Mouse (Mus musculus): ENCODE measurements around the gene Isoc2a.

The Isoc2a gene

GRCm38 (mm10) chr7:4918681-4919080 lies 41.7 kb downstream of the Isoc2a start:
- no peak for DNase-seq (ENCODE audit: low spot score)

- DNase-seq (ENCODE audit: low spot score) = no peak
These were observed 42.1 kb downstream of the Isoc2a start for GRCm38 (mm10) chr7:4919096-4919495.

DNA sequence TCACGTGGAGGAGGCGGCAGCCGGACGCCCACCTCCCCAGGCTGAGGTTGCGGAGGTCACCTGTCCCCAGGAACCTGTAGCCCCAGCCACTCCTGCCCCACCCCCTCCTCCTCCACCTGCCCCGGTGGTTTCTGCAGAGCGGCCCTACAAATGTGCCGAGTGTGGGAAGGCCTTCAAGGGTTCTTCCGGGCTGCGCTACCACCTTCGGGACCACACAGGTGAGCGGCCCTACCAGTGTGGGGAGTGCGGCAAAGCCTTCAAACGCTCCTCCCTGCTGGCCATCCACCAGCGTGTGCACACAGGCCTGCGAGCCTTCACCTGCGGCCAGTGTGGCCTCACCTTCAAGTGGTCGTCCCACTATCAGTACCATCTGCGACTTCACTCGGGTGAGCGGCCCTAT lies 43.0 kb downstream of the Isoc2a start:
- DNase-seq (ENCODE audit: low spot score) = no peak

DNA sequence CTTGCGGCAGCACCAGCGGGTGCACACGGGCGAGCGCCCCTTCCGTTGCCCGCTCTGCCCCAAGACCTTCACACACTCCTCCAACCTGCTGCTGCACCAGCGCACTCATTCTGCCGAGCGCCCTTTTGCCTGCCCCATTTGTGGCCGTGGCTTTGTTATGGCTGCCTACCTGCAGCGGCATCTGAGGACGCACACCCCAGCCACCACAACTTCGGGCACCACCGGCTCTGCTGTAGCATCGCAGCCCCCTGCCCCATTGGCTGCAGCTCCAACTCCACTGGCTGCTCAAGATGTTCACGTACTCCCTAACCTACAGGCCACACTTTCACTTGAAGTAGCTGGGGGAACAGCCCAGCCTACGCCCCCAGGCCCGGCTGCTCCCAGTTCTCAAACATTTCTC lies 43.5 kb downstream of the Isoc2a start:
- no peak for DNase-seq (ENCODE audit: low spot score)

GRCm38 (mm10) chr7:4920976-4921823 lies 44.2 kb downstream of the Isoc2a start:
- DNase-seq (ENCODE audit: low spot score) = no peak

DNA sequence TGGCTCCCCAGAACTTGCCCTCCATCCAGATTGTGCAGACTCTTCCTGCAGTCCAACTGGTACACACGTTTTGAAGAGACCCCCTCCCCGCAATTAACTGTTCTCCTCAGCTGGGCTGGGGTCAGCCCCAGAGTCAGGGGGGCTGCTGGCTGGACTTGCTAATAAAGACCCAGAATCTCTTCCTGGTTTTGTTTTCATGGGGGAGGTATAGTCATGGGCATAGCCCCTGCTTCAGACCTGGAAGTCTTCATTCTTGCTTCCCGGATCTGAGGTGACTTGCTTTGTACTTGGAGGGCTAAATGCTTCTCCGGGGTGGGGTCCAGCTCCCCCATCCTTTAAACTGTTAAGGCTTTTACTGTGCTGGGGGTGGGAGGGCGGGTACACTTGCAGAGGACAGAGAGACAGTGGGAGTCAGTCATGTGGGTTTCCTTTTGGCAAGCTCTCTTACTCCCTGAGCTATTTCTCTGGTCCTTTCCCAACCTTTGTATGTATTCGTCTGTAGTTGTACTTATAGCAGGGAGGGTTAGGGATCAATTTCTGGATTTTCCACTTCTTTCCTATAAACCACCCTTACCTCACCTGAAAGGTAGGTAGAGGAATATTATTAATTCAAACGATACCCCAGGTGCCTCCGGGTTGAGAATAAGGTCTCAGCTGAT lies 45.0 kb downstream of the Isoc2a start, which contains the start of gene Nat14:
TSS of gene Nat14 (plus strand) at position 205 of the 659 bp plus-strand sequence.
- no peak for DNase-seq (ENCODE audit: low spot score)

DNA sequence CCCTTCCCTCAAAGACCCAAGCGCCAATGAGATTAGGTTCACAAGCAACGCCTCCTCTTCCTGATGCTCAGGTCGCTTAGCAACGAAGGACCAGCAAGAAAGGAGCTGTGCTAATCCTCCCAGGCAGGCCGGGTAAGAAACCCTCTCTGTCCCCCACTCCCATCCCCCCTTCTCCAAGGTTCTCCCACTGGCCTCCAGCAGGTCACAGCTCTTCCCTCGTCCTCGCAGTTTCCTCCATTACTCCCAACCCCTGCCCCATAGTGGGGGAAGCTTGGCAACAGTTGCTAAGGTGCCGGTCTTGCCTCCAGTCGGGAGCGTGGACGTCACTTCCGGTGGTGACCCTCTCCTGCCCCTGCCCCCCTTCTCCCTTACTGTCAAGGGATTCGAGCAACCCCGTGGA lies 45.6 kb downstream of the Isoc2a start:
- peak; percentile 88 for DNase-seq (ENCODE audit: low spot score)

- peak; percentile 65 for DNase-seq (ENCODE audit: low spot score)
These were observed 46.1 kb downstream of the Isoc2a start for GRCm38 (mm10) chr7:4922931-4923565.

DNA sequence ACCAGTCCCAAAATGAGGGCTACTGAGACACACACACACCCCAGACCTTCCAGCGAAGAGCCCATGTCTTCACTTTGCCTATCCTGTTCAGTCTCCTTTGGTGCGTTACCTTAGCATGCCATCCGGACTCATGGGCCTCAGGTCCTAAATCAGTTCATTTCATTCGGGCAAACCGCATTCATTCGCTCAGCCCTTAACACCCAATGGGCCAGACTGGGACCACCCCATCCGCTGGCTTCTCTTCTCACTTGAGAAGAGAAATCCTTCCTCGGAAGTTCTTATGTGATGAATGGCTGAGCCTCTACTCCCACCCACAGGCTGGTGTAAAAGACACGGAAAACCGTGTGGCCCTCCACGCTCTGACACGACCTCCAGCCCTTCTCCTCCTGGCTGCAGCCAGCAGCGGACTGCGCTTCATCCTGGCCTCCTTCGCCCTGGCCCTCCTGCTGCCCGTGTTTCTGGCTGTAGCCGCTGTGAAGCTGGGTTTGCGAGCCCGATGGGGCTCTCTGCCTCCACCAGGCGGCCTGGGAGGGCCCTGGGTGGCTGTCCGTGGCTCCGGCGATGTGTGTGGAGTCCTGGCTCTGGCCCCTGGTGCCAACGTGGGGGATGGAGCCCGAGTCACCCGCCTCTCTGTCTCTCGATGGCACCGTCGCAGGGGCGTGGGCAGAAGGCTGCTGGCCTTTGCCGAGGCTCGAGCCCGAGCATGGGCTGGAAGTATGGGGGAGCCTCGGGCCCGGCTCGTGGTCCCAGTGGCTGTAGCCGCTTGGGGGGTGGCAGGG lies 46.8 kb downstream of the Isoc2a start:
- no peak for DNase-seq (ENCODE audit: low spot score)

DNA sequence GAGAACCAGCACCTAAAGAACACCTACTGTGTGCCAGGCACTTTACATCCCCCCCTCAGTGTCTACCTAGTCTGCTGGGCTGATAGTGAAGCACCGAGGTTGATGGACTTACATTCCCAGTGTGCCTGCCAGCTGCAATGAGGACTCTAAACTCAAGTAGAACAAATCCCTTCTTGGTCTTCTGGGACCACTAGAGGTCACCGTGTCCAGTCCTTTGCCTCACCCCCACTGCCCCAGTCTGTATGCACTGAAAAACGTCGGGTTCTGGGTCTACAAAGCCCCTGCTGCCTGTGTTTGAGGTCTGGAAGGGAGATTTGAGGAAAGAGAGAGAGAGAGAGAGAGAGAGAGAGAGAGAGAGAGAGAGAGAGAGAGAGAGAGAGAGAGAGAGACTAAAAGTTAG lies 47.5 kb downstream of the Isoc2a start:
- no peak for DNase-seq (ENCODE audit: low spot score)

DNA sequence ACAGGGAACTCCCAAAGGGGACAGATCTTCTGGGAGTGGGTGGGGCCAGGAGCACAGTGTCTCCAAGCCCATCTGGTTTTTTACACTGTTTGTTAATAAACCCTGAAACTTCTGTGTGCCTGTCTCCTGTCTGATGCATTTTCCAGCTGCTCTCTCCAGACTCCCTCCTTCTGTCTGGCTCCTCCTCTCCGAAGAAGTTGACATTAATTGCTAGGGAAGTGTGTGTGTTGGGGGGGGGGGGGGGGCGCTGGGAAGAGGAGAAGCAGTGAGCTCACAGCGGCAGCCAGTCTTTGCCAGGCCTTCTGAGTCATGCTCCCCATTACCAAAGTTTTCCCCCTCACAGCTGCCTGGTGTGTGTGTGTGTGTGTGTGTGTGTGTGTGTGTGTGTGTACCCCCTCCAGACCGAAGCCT lies 47.9 kb downstream of the Isoc2a start:
- DNase-seq (ENCODE audit: low spot score) = no peak

DNA sequence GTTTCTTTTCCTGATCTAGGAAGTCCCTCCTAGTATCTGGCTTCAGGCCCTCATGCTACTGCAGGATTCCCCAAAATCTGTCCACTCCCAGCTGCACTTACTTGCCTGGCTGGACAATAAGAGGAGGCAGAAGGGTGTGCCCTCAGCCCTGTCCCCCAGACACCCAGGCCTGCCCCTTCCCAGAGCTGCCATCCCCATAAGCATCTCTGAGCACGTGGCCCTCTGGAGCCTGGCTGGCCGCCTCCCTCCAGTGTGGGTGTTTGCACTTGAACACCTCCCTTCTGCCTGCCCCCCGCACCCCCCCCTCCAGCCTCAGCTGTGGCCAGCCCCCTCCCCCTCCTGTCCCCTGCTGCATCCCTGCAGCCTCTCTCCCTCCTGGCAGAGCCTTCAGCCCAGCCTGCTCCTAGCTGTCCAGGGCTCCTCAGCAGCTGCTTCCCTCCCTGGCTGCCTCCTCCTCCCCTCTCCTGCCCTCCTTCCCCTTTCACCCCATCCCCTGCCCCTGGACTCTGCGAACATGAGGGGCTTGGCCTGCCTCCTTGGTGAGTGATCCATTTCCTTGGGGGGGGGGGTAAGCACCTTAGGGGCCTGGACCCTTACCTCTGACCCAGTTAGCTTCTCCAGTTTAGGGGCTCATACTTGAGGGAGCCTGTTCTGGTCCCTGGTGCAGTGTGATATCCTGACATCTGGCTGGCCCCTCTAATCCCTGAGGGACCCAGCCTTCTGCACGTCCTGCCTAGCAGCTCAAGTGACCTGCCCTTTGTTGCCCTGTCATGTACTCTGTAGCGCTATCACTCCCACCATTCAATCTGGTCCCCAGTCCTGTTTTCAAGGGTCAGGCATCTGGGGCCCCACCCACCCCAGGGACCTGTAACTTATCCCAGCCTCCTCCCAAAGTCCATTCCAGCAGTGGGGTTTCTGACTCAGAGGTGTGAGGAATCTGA lies 48.8 kb downstream of the Isoc2a start, which contains the start of gene Ssc5d:
TSS of gene Ssc5d (plus strand) at position 345 of the 941 bp plus-strand sequence.
- no peak for DNase-seq (ENCODE audit: low spot score)

DNA sequence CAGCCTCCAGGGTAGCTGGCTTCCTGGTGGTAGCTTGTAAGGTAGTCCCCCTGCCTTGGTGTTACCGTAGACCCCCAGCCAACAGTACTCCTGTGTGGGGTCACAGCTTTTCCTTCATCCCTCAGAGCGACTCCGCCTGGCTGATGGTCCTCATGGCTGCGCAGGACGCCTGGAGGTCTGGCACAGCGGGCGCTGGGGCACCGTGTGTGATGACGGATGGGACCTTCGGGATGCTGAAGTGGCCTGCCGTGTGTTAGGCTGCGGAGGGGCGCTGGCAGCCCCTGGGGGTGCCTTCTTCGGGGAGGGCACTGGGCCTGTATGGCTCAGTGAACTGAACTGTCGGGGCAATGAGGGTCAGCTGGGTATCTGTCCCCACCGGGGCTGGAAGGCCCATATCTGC lies 49.9 kb downstream of the Isoc2a start:
- DNase-seq (ENCODE audit: low spot score) = no peak

- no peak for DNase-seq (ENCODE audit: low spot score)
These were observed 50.8 kb downstream of the Isoc2a start for GRCm38 (mm10) chr7:4927711-4928110.

DNA sequence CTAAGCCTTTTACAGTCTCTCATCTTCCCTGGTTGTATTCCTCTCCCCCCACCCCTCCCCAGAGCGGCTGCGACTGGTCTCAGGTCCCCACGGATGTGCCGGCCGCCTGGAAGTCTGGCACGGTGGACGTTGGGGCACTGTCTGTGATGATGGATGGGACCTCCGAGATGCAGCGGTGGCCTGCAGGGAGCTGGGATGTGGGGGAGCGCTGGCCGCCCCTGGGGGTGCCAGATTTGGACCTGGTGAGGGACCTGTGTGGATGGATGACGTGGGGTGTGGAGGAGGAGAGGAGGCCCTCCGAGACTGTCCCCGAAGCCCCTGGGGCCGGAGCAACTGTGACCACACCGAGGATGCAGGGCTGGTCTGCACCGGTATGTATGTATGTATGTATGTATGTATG lies 51.4 kb downstream of the Isoc2a start:
- DNase-seq (ENCODE audit: low spot score) = no peak

DNA sequence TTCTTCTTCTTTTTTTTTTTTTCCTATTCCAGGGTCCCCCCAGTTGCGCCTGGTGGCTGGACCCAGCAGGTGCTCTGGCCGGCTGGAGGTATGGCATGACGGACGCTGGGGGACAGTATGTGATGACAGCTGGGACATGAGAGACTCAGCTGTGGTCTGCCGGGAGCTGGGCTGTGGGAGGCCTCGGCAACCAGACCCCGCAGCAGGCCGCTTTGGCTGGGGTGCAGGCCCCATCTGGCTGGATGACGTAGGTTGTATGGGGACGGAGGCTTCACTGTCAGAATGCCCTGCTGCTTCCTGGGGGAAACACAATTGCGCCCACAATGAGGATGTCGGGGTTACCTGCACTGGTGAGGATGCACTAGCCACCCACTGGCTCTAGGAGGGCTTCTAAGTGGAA lies 56.1 kb downstream of the Isoc2a start:
- no peak for DNase-seq (ENCODE audit: low spot score)

DNA sequence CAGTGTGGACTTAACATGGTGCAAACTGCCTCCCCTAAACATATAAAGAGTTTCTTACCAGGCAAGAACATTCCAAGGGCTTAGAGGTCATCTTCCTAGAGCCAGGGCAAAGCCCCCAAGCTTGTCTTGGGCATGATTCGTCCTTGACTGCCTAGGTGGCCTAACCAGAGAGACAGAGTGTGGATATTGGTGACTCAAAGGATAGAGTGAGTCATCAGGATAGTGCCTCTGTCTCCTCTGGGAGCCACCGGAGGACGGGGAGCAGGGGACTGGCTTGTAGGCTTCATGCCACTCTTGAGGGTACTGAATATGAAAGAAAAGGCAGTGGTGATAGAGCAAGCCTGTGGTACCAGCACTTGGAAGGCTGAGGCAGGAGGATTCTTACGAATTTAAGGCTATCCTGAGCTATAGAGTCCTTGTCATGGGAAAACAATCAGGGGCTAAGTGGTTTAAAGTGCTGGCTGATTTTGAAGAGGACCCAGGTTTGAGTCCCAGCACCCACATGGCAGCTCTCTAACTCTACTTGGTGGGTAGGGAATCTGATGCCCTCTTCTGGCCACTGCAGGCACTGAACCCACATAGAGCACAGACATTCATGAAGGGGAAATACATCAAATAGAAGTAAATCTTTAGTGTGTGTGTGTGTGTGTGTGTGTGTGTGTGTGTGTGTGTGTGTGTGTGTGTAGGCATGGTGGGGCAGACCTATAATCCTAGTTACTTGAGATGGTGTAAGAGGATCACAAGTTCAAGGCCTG lies 57.4 kb downstream of the Isoc2a start:
- DNase-seq (ENCODE audit: low spot score) = no peak

GRCm38 (mm10) chr7:4936832-4937231 lies 59.9 kb downstream of the Isoc2a start:
- DNase-seq (ENCODE audit: low spot score) = no peak

DNA sequence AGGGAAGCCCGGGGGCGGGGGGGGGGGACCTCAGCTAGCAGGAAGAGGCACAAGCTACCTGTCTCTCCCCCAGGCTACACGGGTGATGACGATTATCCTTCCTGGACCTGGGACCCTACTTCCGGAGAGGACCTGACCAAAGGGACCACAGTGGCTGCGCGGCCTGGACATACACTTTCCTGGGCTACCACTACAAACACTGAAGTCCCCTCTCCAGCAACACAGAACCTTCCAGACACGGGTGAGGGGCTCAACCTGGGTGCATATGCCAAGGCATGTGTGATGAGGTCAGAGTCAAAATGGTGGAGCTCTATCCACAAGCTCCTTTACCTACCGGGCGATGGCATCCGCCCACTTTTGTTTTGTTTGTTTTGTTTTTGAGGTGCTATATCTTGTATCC lies 60.4 kb downstream of the Isoc2a start:
- DNase-seq (ENCODE audit: low spot score) = no peak

- DNase-seq (ENCODE audit: low spot score) = no peak
These were observed 61.5 kb downstream of the Isoc2a start for GRCm38 (mm10) chr7:4938456-4938855.
